Mouse (Mus musculus) liver, embryonic 11.5 days (tissue): ENCODE measurements around the gene Kalrn. TPM values are rescaled to one million over a fixed set of nuclear protein-coding genes. Genes with fewer than 3 reads are reported as not detected.

Experiments used
- ATAC-seq: fragments of 200-750 bp; cut with Nextera tagmentation; replicated peaks from 2 replicates; pipeline ENCODE4 v1.8.0; 2017; ENCODE audit warnings: moderate number of reproducible peaks, mild to moderate bottlenecking, moderate TSS enrichment, moderate library complexity; ENCODE audit not compliant: low FRiP score
- DNase-seq: peaks from one replicate; pipeline ENCODE4 v3.0.0-alpha.2; 2017; ENCODE audit warnings: low spot score
- H3K27ac ChIP-seq: fragments of 300-500 bp; sonication (generic); 2 replicates; pipeline ENCODE4 v1.5.1; 2014; ENCODE audit warnings: mild to moderate bottlenecking, low read depth, low read length, control low read depth
- H3K27me3 ChIP-seq: fragments of 300-500 bp; sonication (generic); replicated peaks from 2 replicates; pipeline ENCODE4 v1.6.1; 2014; ENCODE audit warnings: low read length, mixed read lengths; ENCODE audit not compliant: control insufficient read depth, insufficient read depth
- H3K36me3 ChIP-seq: fragments of 300-500 bp; sonication (generic); 2 replicates; pipeline ENCODE4 v1.6.1; 2014; ENCODE audit warnings: mild to moderate bottlenecking, low read length, moderate library complexity, mixed read lengths; ENCODE audit not compliant: control insufficient read depth, insufficient read depth
- H3K4me1 ChIP-seq: fragments of 300-500 bp; sonication (generic); replicated peaks from 2 replicates; pipeline ENCODE4 v1.6.1; 2014; ENCODE audit warnings: low read length, mixed read lengths; ENCODE audit not compliant: control insufficient read depth, insufficient read depth
- H3K4me2 ChIP-seq: fragments of 300-500 bp; sonication (generic); 2 replicates; pipeline ENCODE4 v1.6.1; 2014; ENCODE audit warnings: mild to moderate bottlenecking, control low read depth, moderate library complexity
- H3K4me3 ChIP-seq: fragments of 300-500 bp; sonication (generic); 2 replicates; pipeline ENCODE4 v1.5.1; 2014; ENCODE audit warnings: low read depth, low read length, control low read depth
- H3K9ac ChIP-seq: fragments of 300-500 bp; sonication (generic); 2 replicates; pipeline ENCODE4 v1.6.1; 2014; ENCODE audit warnings: low read depth, low read length, control low read depth
- H3K9me3 ChIP-seq: fragments of 300-500 bp; sonication (generic); 2 replicates; pipeline ENCODE4 v1.6.1; 2016; ENCODE audit warnings: low read length, inconsistent platforms, mixed read lengths; ENCODE audit not compliant: control insufficient read depth
- WGBS: fragments of 180-500 bp; shearing (Covaris S2); extraction: QIAGEN DNeasy Blood & Tissue Kit; methylation state at CpG from one replicate; pipeline ENCODE4 v1.1.7; 2014; 5-methylcytosine and 5-hydroxymethylcytosine counted together
- polyA plus RNA-seq: library from polyadenylated mRNA; unstranded; fragments of >200 nt; fragmentation: Nextera tagmentation; extraction: Ambion mirVana; gene quantifications from 2 replicates; pipeline ENCODE4 v1.2.1, GENCODE M21; 2014

The Kalrn gene
- polyA plus RNA-seq, 1 experiment from 2014 or later: 25.1 TPM

DNA sequence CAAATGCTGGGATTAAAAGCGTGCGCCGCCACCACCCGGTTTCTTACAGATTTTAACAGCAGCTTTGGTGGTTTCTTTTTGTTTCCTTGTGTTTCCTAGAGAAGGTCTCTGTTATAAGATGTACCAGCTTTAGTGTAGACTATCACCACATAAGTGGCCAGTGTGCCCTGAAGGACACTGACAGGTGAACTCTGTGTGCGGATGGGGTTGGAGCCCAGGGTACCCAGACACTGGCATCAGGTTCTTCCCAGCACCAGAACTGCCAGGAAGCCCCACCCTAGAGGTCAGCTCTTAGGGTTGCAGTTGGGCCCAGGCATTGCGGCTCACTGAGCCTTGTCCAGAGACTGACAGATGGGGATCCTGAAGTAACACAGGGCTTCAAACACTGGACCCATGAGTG lies 629.9 kb downstream of the Kalrn start:
- no peak for DNase-seq
- WGBS: 90% methylated on average over 6 of the region's 6 CpGs
- H3K4me1 ChIP-seq: peaks cover 20% of the 10 kb centered on the region
- H3K36me3 ChIP-seq: no peaks in the 10 kb centered on the region
- H3K4me3 ChIP-seq: no peak overlapping the region
- H3K27ac ChIP-seq: no peak overlapping the region
- H3K9ac ChIP-seq: no peak overlapping the region
- no peaks in the 10 kb centered on the region for H3K9me3 ChIP-seq
- H3K4me2 ChIP-seq: no peak overlapping the region
- H3K27me3 ChIP-seq: no peaks in the 10 kb centered on the region
- no peak for ATAC-seq

DNA sequence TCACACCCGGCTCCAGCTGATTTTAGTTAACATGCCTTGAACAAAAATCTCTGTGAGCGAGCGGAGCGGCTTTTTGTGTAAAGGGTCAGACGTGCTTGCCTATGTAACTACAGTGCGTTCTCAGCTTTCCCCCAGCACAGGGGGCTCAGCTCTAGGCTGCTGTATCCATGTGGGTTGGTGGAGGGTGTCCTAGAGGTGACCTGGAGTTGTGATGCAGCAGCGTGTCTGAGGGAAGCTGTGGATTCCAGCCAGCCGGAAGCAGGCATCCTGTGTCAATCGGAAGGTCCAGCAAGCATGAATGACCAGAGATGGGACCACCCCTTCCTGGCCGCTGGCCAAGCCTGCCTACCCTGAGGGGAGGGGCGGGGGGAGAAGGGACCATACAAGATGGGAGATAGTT lies 631.0 kb downstream of the Kalrn start:
- H3K36me3 ChIP-seq: no peaks in the 10 kb centered on the region
- H3K4me3 ChIP-seq: no peak overlapping the region
- no peak overlapping the region for H3K4me2 ChIP-seq
- peaks cover 24% of the 10 kb centered on the region for H3K4me1 ChIP-seq
- no peaks in the 10 kb centered on the region for H3K9me3 ChIP-seq
- WGBS: 65% methylated on average over 11 of the region's 11 CpGs
- H3K9ac ChIP-seq: no peak overlapping the region
- DNase-seq (no peak), ATAC-seq (no peak)
- no peak overlapping the region for H3K27ac ChIP-seq
- H3K27me3 ChIP-seq: no peaks in the 10 kb centered on the region

DNA sequence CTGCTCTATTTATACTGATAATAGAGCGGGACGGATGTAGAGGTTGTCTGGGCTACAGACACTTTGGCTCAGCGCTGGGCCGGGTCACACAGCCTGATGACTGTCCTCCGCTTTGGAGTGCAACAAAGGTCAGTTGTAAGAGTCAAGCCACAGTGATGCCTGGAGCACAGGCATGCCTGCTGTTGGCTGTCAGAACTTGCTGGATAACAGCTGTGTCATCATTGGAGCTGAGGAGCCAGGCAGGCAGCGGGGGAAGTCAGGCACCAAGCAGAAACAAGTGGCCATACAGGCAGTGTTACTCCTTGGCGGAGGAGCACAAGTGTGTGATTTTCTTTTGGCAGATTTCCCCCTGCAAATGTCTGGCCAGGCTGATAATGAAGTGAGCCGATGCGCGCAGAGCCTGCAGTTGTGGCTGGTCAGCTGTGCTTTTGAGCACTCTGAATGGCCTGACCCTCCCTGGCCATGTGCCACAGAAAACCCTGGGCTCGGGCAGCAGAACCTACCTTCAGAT lies 632.0 kb downstream of the Kalrn start:
- Histone ChIP-seq H3K36me3 (no peaks in the 10 kb centered on the region), H3K4me2 (no peak overlapping the region), H3K4me1 (peaks cover 17% of the 10 kb centered on the region), H3K27me3 (no peaks in the 10 kb centered on the region), H3K9ac (no peak overlapping the region), H3K27ac (peak overlapping the region; percentile 39; the same call in 1 of the 2 replicates), H3K9me3 (no peaks in the 10 kb centered on the region), H3K4me3 (no peak overlapping the region)
- no peak for DNase-seq
- 34% methylated on average over 11 of the region's 11 CpGs for WGBS
- ATAC-seq: no peak; the same call in 1 of the 2 replicates

DNA sequence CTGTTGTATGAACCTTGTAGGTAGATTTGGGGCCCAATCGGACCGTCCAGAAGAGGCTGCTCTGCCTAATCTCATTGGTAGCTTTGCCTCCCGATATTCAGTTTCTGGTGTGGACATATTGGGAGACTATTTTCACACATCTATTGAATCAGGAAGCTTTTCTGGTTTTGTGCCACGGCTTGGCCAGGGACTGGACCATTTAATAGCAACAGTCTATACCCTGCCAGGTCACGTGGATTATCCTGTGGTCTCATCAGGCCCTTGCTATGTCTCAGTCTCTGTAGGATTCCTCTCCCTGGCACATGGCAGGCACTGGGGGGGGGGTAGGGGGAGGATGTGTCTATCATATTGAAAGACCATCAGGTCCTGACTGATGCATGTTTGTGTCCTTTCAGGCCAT lies 633.2 kb downstream of the Kalrn start:
- H3K9ac ChIP-seq: no peak overlapping the region
- H3K9me3 ChIP-seq: no peaks in the 10 kb centered on the region
- DNase-seq (no peak), ATAC-seq (no peak)
- H3K27ac ChIP-seq: no peak overlapping the region
- no peaks in the 10 kb centered on the region for H3K27me3 ChIP-seq
- no peaks in the 10 kb centered on the region for H3K36me3 ChIP-seq
- WGBS: 85% methylated on average over 5 of the region's 5 CpGs
- H3K4me2 ChIP-seq: no peak overlapping the region
- peaks cover 17% of the 10 kb centered on the region for H3K4me1 ChIP-seq
- H3K4me3 ChIP-seq: no peak overlapping the region

DNA sequence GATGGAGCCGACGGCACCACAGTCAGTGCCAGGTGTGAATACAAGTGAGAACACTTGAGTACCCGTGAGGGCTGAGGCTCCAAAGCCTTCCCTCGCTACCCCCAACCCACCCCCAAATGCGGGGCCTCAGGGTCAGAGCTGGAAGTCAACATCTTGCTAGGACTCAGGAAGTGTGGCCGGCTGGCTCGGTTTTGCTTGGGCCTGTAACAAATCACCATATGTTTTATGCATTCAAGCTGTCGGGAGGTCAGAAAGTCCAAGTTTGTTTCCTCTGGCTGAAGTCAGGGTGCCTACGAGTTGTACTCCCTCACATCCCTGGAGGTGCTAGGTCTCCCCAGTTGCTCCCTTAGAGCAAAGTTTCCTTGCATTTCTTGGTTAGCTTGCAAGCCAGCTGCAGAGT lies 633.7 kb downstream of the Kalrn start:
- no peak overlapping the region for H3K4me2 ChIP-seq
- ATAC-seq (no peak), DNase-seq (no peak)
- H3K4me3 ChIP-seq: no peak overlapping the region
- no peak overlapping the region for H3K9ac ChIP-seq
- WGBS: 56% methylated on average over 9 of the region's 9 CpGs
- no peak overlapping the region for H3K27ac ChIP-seq
- H3K4me1 ChIP-seq: peaks cover 19% of the 10 kb centered on the region
- H3K27me3 ChIP-seq: no peaks in the 10 kb centered on the region
- H3K9me3 ChIP-seq: no peaks in the 10 kb centered on the region
- no peaks in the 10 kb centered on the region for H3K36me3 ChIP-seq

DNA sequence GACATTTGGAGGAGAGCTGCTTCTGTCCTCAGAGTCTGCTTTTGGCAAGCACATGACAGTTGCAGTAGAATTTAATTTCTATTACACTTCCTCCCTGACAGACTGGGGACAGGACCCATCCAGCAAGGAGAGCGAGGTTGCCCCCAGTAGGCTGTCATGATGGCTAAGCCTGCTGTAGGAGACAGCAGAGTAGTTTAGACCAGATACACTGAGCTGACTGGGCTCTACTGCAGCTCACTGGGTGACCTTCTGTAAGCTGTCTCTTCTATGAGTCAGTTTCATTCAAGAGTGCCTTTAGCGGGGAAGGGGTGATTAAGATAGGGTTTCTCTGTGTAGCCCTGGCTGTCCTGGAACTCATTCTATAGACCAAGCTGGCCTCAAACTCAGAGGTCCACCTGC lies 634.2 kb downstream of the Kalrn start:
- WGBS: 74% methylated on average over 2 of the region's 2 CpGs
- no peaks in the 10 kb centered on the region for H3K9me3 ChIP-seq
- DNase-seq (no peak), ATAC-seq (no peak)
- H3K4me3 ChIP-seq: no peak overlapping the region
- no peak overlapping the region for H3K4me2 ChIP-seq
- H3K27me3 ChIP-seq: no peaks in the 10 kb centered on the region
- no peaks in the 10 kb centered on the region for H3K36me3 ChIP-seq
- no peak overlapping the region for H3K9ac ChIP-seq
- H3K27ac ChIP-seq: no peak overlapping the region
- H3K4me1 ChIP-seq: peaks cover 20% of the 10 kb centered on the region

DNA sequence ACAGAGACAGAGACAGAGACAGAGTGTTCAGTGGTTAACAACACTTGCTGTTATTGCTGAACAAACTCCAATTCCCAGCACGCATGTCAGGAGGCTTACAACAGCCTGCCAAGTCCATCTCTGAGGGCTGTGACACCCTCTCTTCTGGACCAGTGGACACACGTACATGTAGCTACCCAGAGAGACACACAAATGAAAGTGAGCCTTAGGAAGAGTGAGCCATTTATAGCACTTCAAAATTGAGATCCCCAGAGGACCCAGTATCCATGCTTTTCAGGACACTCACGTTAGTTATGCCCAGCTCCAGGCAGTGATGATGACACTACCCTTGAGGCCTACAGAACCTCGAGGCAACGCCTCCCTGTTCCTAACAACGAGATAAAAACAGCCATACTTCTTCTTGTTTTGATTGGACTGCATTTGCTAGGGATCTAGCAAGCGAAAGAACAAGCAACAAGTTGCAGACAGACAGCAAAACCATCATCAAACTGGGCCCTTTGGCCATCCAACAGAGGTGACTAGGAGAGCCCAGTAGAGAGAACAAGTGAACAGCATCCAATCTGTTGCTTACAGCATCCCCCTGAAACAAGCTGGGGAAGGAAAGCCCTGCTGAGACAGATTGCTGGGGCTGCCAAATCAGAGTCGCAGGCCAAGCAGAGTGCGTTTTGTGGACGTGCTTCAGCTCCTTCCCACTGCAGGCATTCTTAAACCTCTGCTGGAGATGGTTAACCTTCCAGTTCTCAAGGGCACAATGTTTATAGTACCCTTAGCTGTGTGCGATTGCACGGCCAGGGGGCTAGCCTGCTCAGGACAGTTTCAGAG lies 634.8 kb downstream of the Kalrn start:
- Histone ChIP-seq H3K9me3 (no peaks in the 10 kb centered on the region), H3K36me3 (no peaks in the 10 kb centered on the region), H3K4me1 (peaks cover 20% of the 10 kb centered on the region), H3K9ac (no peak overlapping the region), H3K4me2 (no peak overlapping the region), H3K4me3 (no peak overlapping the region), H3K27me3 (no peaks in the 10 kb centered on the region), H3K27ac (no peak overlapping the region)
- WGBS: 59% methylated on average over 12 of the region's 12 CpGs
- ATAC-seq (no peak), DNase-seq (no peak)

DNA sequence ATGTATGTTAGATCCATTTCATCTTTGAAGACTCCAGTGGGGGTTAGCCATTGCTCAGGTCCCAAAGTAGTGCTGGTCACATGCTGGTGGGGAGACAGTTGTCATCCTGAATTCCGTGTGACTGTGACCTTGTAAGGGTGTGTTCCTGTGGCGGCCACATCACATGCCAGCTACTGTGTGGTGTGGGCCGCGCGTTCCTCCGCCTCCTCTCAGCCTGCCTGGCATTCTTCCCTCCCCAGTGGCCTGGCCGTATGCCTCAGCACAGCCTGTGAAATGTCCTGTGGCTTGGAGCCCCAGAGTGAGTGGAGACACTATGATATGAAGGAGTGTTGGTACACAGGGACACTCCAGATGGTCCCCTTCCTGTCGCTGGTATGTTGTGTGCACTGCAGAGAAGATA lies 635.8 kb downstream of the Kalrn start:
- Histone ChIP-seq H3K9me3 (no peaks in the 10 kb centered on the region), H3K27me3 (no peaks in the 10 kb centered on the region), H3K36me3 (no peaks in the 10 kb centered on the region), H3K4me1 (peaks cover 20% of the 10 kb centered on the region), H3K9ac (no peak overlapping the region), H3K4me3 (no peak overlapping the region), H3K4me2 (no peak overlapping the region), H3K27ac (no peak overlapping the region)
- 68% methylated on average over 8 of the region's 8 CpGs for WGBS
- DNase-seq (no peak), ATAC-seq (no peak)

DNA sequence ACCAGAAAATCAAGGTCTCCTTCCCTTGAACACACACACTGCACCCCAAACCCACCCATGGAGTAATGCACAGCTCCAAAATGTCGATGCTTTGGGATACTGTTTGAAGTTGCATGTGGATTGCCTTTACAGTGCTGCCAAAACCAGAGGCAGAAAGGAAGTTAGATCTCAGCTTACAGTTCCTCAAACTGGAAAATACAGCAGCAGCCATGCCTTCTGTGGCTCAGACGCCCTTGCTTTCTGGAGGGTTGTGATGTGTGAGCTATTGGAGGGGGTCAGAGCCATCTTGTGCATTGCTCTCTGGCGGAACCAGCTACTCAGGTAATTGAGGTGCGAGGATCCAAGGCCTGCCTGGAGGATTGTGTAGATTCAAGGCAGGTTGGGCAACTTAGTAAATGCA lies 636.4 kb downstream of the Kalrn start:
- WGBS: 63% methylated on average over 4 of the region's 4 CpGs
- Histone ChIP-seq H3K27me3 (no peaks in the 10 kb centered on the region), H3K9ac (no peak overlapping the region), H3K36me3 (no peaks in the 10 kb centered on the region), H3K4me2 (no peak overlapping the region), H3K4me3 (no peak overlapping the region), H3K9me3 (no peaks in the 10 kb centered on the region), H3K4me1 (peaks cover 21% of the 10 kb centered on the region), H3K27ac (no peak overlapping the region)
- ATAC-seq (no peak), DNase-seq (no peak)
